Mouse (Mus musculus) megakaryocyte, embryonic 14.5 days (primary cell): ENCODE data around the gene Lgals3bp. TPM values are rescaled to one million over a fixed set of nuclear protein-coding genes. Genes with fewer than 3 reads are reported as not detected.

ENCODE experiments used
- H3K27me3 ChIP-seq: replicated peaks from 2 replicates; pipeline ENCODE3; 2012; ENCODE audit warnings: inconsistent platforms
- H3K36me3 ChIP-seq: replicated peaks from 2 replicates; pipeline ENCODE3; 2012; ENCODE audit warnings: low read length, inconsistent platforms, mixed read lengths
- H3K4me1 ChIP-seq: 2 replicates; pipeline ENCODE4 v1.6.1; 2012; ENCODE audit warnings: inconsistent platforms
- H3K4me3 ChIP-seq: replicated peaks from 2 replicates; pipeline ENCODE3; 2012; ENCODE audit warnings: moderate library complexity, mild to moderate bottlenecking, inconsistent platforms
- H3K9me3 ChIP-seq: 2 replicates; pipeline ENCODE4 v1.6.1; 2012; ENCODE audit warnings: inconsistent platforms
- FLI1 ChIP-seq: IDR thresholded peaks from 2 replicates; pipeline ENCODE4 v1.6.1; 2012; ENCODE audit warnings: low read length, inconsistent platforms, mixed read lengths
- GATA1 ChIP-seq: IDR thresholded peaks from 3 replicates; pipeline ENCODE4 v1.6.1; 2012; ENCODE audit warnings: mixed read lengths, low read length, inconsistent platforms, borderline replicate concordance
- polyA plus RNA-seq: library from polyadenylated mRNA; stranded (reverse); fragments of >175 nt; gene quantifications from 2 replicates; pipeline ENCODE4 v1.2.3, GENCODE M21; 2012; ENCODE audit warnings: low replicate concordance; ENCODE audit not compliant: insufficient read depth

Lgals3bp gene
- polyA plus RNA-seq, 1 experiment: 224 TPM

DNA sequence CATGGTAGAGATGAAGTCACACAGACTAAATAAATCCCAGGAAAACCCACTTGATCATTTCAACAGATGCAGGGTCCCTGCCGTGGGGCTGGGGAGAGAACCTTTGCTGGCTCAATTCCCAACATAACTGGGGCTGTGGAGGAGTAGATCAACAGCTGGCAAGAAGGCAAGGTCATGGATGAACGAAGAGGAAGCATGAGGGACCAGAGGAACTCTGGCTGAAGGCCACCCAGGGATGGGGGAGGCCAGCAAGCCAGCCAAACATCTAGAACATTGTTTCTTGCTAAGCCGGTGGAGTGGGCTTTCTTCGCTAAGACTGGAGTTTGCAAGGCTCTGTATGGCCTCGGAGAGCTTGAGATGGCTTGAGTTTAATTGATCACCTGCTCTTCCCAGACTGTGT is 26.0 kb downstream of the Lgals3bp start:
- no peak overlapping the region for H3K4me3 ChIP-seq
- peaks cover 64% of the 10 kb centered on the region for H3K27me3 ChIP-seq
- TF ChIP-seq FLI1: no peak
- TF ChIP-seq GATA1: no peak
- no peaks in the 10 kb centered on the region for H3K36me3 ChIP-seq
- H3K9me3 ChIP-seq: no peaks in the 10 kb centered on the region
- peaks cover 16% of the 10 kb centered on the region for H3K4me1 ChIP-seq

DNA sequence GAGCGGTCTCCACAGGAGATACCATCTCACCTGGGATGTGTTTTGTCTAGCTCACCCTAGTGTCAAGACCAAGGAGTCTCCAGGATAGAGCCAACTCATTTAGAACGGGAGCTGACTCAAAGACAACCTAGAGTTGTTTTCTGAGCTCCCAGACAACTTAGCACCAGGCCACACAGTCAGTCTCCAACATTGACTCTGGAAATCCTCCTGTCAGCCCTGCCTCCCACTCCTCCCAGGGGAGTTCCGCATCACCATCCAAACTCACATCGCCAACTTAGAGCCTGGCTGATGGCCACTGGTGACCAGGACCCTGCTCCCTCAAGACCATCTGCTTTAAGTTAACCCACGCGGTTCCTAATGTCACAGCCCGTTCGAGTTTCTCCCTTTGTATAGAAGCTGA is 26.4 kb downstream of the Lgals3bp start:
- Histone ChIP-seq H3K9me3 (no peaks in the 10 kb centered on the region), H3K27me3 (peaks cover 67% of the 10 kb centered on the region), H3K4me3 (no peak overlapping the region), H3K36me3 (no peaks in the 10 kb centered on the region), H3K4me1 (peaks cover 16% of the 10 kb centered on the region)
- TF ChIP-seq GATA1 (no peak), FLI1 (no peak)

DNA sequence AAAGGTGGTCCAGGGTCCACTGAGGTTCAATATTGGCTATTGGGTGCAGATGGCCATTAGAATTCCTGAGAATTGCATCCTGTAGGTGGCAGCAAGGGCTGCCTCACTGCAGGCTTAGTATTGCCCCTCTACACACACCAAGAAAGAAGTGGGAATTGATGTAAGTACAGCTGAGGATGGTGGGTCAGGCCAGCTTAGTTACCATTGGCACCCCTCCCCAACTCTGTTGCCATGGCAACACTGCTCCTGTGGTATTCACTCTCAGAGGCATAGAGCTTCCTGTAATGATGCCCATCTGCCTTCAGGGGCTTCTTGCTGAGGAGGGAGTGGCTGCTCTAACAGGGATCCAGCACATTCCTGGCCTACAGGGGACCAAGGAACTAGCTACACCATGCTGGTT is 26.9 kb downstream of the Lgals3bp start:
- H3K27me3 ChIP-seq: peaks cover 71% of the 10 kb centered on the region
- no peak overlapping the region for H3K4me3 ChIP-seq
- TF ChIP-seq FLI1: no peak
- no peak for TF ChIP-seq GATA1
- H3K4me1 ChIP-seq: peaks cover 14% of the 10 kb centered on the region
- H3K9me3 ChIP-seq: no peaks in the 10 kb centered on the region
- H3K36me3 ChIP-seq: no peaks in the 10 kb centered on the region

DNA sequence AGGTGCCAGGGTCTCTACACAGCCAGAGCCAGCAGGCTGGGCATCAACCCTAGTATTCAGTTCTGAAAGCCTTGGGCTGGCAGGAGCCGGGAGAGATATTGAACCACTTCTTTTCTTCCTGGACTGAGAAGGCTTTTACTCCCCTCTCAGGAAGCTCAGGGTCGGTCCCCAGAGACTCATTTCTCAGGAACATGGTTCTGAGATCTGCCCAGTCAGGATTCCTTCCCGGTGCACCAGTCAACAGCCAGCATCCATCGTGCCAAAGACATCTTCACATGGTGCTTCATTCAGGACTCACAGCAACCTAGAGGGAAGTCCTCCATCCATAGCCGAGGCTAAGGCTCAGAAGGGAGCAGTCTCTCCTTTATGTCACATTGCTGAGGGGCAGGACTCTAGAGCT is 27.4 kb downstream of the Lgals3bp start:
- peaks cover 74% of the 10 kb centered on the region for H3K27me3 ChIP-seq
- TF ChIP-seq FLI1: no peak
- TF ChIP-seq GATA1: no peak

DNA sequence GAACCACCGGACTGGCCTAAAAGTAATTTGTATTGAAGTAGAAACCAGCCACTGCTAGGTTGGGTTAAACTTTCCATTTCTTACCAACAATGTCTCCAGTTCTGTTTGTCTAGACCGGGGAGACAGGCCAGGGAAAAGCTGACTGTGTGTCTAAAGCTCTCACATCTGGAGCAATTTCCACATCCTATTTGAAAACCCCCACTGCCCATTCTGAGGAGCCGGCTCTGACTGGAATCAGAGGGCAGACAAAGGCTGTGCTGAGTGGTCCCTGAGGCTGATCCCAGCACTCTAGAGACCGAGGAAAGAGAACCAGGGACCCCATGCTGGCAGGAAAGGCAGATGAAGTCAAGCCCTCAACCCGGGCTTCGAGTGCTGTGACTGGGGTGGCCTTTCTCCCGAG is 29.3 kb downstream of the Lgals3bp start:
- peaks cover 7% of the 10 kb centered on the region for H3K4me1 ChIP-seq
- no peak overlapping the region for H3K4me3 ChIP-seq
- no peak for TF ChIP-seq FLI1
- no peak for TF ChIP-seq GATA1
- H3K9me3 ChIP-seq: peaks cover 11% of the 10 kb centered on the region
- no peaks in the 10 kb centered on the region for H3K36me3 ChIP-seq
- H3K27me3 ChIP-seq: peaks cover 71% of the 10 kb centered on the region

More for the DNA sequence above, 27.4 kb downstream of the Lgals3bp start:
- no peaks in the 10 kb centered on the region for H3K36me3 ChIP-seq
- no peak overlapping the region for H3K4me3 ChIP-seq
- peaks cover 9% of the 10 kb centered on the region for H3K4me1 ChIP-seq
- H3K9me3 ChIP-seq: no peaks in the 10 kb centered on the region

DNA sequence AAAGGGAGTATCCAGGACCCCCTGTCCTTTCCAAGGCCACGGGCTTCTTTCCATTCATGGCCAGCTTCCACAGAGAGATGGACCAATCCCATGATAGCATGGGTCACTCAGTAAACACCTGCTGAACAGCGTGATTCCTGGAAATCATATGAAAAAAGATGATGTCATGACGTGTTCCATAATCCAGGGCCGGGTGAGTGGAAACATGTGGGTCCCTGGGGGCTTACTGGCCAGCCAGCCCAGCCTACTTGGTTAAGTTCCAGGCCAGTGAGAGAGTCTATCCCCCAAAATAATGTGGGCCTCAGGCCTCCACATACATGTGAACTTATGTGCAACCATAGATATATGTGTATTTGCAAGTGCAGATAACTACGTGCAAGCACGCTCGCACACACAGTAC is 30.0 kb downstream of the Lgals3bp start:
- no peak overlapping the region for H3K4me3 ChIP-seq
- peaks cover 70% of the 10 kb centered on the region for H3K27me3 ChIP-seq
- H3K4me1 ChIP-seq: peaks cover 7% of the 10 kb centered on the region
- H3K9me3 ChIP-seq: peaks cover 11% of the 10 kb centered on the region
- no peak for TF ChIP-seq GATA1
- TF ChIP-seq FLI1: no peak
- H3K36me3 ChIP-seq: no peaks in the 10 kb centered on the region

DNA sequence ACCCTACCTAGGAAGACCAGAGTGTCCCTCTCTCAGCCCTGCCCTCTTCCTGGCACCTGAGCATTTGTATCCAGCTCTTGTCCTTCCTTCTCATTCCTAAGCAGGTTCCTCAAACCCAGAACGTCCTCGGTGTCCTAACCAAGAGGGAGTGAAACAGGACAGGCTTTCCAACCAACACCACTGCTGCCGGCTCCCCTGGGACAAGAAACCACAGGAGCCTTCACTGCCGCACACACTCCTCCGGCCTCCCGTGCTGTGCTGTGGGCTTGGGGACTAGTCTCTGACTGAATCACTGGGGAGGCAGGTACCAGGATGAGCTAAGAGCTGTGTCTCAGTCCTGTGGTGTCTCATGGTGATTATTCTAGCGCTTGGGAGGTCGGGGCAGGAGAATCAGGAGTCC is 32.2 kb downstream of the Lgals3bp start:
- no peak overlapping the region for H3K4me3 ChIP-seq
- peaks cover 66% of the 10 kb centered on the region for H3K27me3 ChIP-seq
- peaks cover 11% of the 10 kb centered on the region for H3K9me3 ChIP-seq
- H3K36me3 ChIP-seq: no peaks in the 10 kb centered on the region
- H3K4me1 ChIP-seq: peaks cover 7% of the 10 kb centered on the region
- TF ChIP-seq FLI1 (no peak), GATA1 (no peak)

DNA sequence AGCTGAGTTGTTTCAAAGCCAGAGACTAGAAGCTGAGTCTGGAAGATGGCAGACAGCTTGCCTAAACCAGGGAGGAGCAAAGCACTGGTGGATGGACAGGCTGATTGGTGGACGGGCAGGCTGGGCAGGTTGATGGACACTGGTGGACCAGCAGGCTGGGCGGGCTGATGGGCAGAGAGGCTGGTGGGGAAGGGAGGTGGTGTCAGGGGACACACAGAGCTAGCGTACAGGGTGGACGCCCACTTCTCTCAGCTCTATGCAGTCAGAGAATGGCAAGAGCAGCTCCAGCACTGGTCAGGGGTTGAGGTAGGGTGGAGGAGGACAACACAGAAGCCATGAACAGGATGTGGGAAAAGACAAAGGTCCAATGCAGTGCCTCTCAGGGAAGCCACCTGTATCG is 32.6 kb downstream of the Lgals3bp start:
- peaks cover 66% of the 10 kb centered on the region for H3K27me3 ChIP-seq
- no peaks in the 10 kb centered on the region for H3K36me3 ChIP-seq
- peaks cover 11% of the 10 kb centered on the region for H3K9me3 ChIP-seq
- no peak for TF ChIP-seq FLI1
- no peak for TF ChIP-seq GATA1
- H3K4me3 ChIP-seq: peak overlapping the region; percentile 53
- H3K4me1 ChIP-seq: peaks cover 7% of the 10 kb centered on the region

DNA sequence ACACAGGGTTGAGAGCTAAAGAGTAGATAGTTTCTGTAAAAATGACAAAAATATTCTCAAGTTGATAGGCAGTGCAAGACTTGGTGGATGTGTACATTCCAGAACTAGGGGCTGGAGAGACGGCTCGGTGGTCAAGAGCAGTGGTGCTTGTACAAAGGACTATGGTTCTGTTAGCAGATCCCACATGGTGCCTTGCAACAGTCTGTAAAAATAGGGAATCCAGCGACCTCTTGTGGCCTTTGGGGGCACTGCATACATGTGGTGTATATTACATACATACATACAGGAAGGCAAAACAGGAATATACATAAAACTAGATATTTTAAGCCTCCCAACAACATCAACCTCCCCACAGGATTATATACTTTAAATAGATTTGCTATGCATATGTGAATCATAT is 33.6 kb downstream of the Lgals3bp start:
- TF ChIP-seq FLI1 (no peak), GATA1 (no peak)
- H3K27me3 ChIP-seq: peaks cover 68% of the 10 kb centered on the region
- H3K4me3 ChIP-seq: no peak overlapping the region
- H3K4me1 ChIP-seq: peaks cover 12% of the 10 kb centered on the region
- H3K36me3 ChIP-seq: no peaks in the 10 kb centered on the region
- H3K9me3 ChIP-seq: peaks cover 11% of the 10 kb centered on the region

DNA sequence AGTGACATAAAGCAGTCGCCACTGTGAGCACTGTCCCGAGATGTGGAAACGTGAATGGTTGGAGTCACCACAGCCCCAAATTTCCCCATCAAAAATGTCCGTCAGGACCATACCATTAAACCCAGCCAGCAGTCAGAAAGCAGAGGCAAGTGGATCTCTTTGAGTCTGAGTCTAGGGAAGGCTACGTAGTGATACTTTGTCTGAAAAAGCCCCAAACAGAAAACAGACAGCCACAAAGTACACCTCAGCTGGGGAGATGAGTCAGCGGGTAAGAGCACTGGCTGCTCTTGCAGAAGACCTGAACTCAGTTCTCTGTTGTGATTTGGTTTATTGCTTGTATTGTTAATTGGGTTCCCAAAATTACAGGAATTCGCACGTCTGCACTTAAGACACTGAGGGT is 35.3 kb downstream of the Lgals3bp start:
- H3K4me3 ChIP-seq: no peak overlapping the region
- peaks cover 72% of the 10 kb centered on the region for H3K27me3 ChIP-seq
- TF ChIP-seq GATA1: no peak
- TF ChIP-seq FLI1: no peak
- H3K36me3 ChIP-seq: no peaks in the 10 kb centered on the region
- H3K4me1 ChIP-seq: peaks cover 23% of the 10 kb centered on the region
- H3K9me3 ChIP-seq: peaks cover 11% of the 10 kb centered on the region

DNA sequence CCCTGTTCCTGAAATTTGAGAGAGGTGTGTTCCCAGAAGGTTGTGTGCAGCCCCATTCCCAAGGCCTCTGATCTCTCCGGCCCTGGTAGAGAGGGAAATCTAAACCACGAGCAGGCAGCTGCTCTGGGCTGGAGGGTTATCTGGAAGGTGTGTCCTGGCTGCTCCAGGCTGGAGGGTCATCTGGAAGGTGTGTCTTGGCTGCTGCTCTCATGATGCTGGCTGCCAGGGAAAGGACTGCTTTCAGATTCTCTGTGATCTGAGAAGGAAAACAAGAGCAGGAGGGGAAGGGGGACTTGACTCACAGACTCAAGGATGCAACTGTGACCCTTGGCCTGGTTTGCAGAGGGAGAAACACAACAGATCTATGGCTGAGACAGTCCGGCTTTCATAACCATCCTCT is 35.8 kb downstream of the Lgals3bp start:
- Histone ChIP-seq H3K4me3 (no peak overlapping the region), H3K27me3 (peaks cover 69% of the 10 kb centered on the region), H3K9me3 (peaks cover 11% of the 10 kb centered on the region), H3K36me3 (no peaks in the 10 kb centered on the region), H3K4me1 (peaks cover 23% of the 10 kb centered on the region)
- TF ChIP-seq GATA1 (no peak), FLI1 (no peak)

DNA sequence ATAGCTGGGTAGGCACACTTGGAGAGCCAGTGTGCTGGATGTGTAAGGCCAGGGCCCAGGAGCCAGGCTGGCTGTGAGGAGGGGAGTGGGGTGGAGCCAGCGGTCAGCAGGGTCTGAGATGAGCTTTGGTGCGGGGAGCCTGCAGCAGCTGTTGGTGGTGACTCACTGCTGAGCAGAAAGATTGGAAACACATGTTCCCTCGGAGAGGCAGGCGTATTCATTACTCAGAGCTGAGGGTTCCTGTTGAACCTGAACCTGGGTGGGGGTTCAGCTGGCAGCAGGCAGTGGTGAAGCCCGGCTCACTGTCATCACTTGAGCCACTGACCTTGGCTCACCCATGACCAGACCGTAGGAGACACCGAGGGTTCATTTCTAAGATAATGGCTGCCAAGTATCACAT is 36.7 kb downstream of the Lgals3bp start:
- Histone ChIP-seq H3K9me3 (peaks cover 11% of the 10 kb centered on the region), H3K4me3 (no peak overlapping the region), H3K27me3 (peaks cover 70% of the 10 kb centered on the region), H3K36me3 (no peaks in the 10 kb centered on the region), H3K4me1 (peaks cover 27% of the 10 kb centered on the region)
- TF ChIP-seq FLI1: no peak
- TF ChIP-seq GATA1: no peak
